In the genomic region with DNA sequence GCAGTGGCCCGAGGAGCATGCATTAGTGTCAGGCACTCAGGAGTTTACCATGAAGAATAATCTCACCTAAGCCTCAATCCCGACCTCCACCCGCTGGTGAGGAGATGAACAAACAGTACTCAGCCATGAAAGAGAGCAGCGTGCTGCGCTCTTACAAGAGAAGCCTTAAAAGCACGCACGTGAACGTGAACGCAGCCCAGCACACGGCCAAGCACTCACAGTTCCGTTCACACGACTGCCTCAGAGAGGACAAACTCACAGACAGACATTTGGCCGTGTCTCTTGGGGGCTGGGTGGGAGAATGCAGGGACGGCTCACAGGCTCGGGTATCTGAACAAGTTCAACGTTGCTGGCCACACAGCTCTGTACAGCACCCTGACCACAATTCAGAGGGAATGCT, we compare ENCODE assay signal across 10 mouse cellular contexts. TPM values are rescaled to one million over a fixed set of nuclear protein-coding genes. Genes with fewer than 3 reads are reported as not detected.
DNase-seq lines count a peak whose midpoint lies in the region; ATAC-seq lines count a peak whose summit lies in the region.
"Had no signal": no experiment of that assay in that cellular context is flagged by ENCODE, and none has a peak within 500 bp of the region (broad histone marks: within the 10 kb centered on the region; RNA-seq: fewer than 3 reads in every experiment).

No protein-coding gene starts in this region.

- H3K9ac ChIP-seq in kidney, embryonic 15.5 days, result peak overlapping the region; percentile 11; the same call in 1 of the 2 replicates
- H3K9ac ChIP-seq in forebrain, embryonic 12.5 days, result peak overlapping the region; percentile 17; the same call in 1 of the 2 replicates
- peak overlapping the region; percentile 93 for H3K9ac ChIP-seq in hindbrain, embryonic 13.5 days
- peak overlapping the region; percentile 9; the same call in 1 of the 2 replicates for H3K9ac ChIP-seq in midbrain, embryonic 15.5 days

- no peaks in the 10 kb centered on the region for H3K9me3 ChIP-seq in kidney, embryonic 15.5 days (replicated peaks)
- H3K9me3 ChIP-seq in forebrain, embryonic 12.5 days, result no peaks in the 10 kb centered on the region
- H3K9me3 ChIP-seq in hindbrain, embryonic 13.5 days, result no peaks in the 10 kb centered on the region
- no peaks in the 10 kb centered on the region for H3K9me3 ChIP-seq in midbrain, embryonic 15.5 days

- H3K4me2 ChIP-seq in kidney, embryonic 15.5 days, result peak overlapping the region; percentile 23
- peak overlapping the region; percentile 99 for H3K4me2 ChIP-seq in forebrain, embryonic 12.5 days
- peak overlapping the region; percentile 98 for H3K4me2 ChIP-seq in hindbrain, embryonic 13.5 days
- H3K4me2 ChIP-seq in midbrain, embryonic 15.5 days, result peak overlapping the region; percentile 91

- H3K4me3 ChIP-seq in kidney, embryonic 15.5 days (replicated peaks), result no peak overlapping the region
- H3K4me3 ChIP-seq in forebrain, embryonic 12.5 days (replicated peaks), result no peak overlapping the region
- peak overlapping the region; percentile 93 for H3K4me3 ChIP-seq in hindbrain, embryonic 13.5 days
- H3K4me3 ChIP-seq in midbrain, embryonic 15.5 days, result peak overlapping the region; percentile 84

- peaks cover 75% of the 10 kb centered on the region for H3K4me1 ChIP-seq in kidney, embryonic 15.5 days
- H3K4me1 ChIP-seq in forebrain, embryonic 12.5 days, result peaks cover 65% of the 10 kb centered on the region
- peaks cover 81% of the 10 kb centered on the region for H3K4me1 ChIP-seq in hindbrain, embryonic 13.5 days (replicated peaks)
- peaks cover 77% of the 10 kb centered on the region for H3K4me1 ChIP-seq in midbrain, embryonic 15.5 days

- no peaks in the 10 kb centered on the region for H3K27me3 ChIP-seq in kidney, embryonic 15.5 days
- no peaks in the 10 kb centered on the region for H3K27me3 ChIP-seq in forebrain, embryonic 12.5 days
- no peaks in the 10 kb centered on the region for H3K27me3 ChIP-seq in hindbrain, embryonic 13.5 days
- H3K27me3 ChIP-seq in midbrain, embryonic 15.5 days (replicated peaks), result no peaks in the 10 kb centered on the region

- no peak for DNase-seq in kidney, adult 11 months
- no peak for DNase-seq in spleen, postnatal 14 days (ENCODE audit: low spot score in 2 of 2)
- DNase-seq in lung, postnatal 25 days (ENCODE audit: low spot score), result no peak
- DNase-seq in thymus, postnatal 4 days, result no peak
- DNase-seq: gastrocnemius, postnatal 14 days; lung, postnatal 10 days had no signal

- ATAC-seq in kidney, embryonic 15.5 days (replicated peaks; ENCODE audit: low FRiP score), result no peak
- ATAC-seq in forebrain, embryonic 12.5 days (ENCODE audit: low FRiP score), result no peak
- ATAC-seq in hindbrain, embryonic 13.5 days (ENCODE audit: low FRiP score), result no peak
- no peak for ATAC-seq in midbrain, embryonic 15.5 days (replicated peaks)

- H3K27ac ChIP-seq in kidney, embryonic 15.5 days, result peak overlapping the region; percentile 57
- H3K27ac ChIP-seq in forebrain, embryonic 12.5 days, result no peak overlapping the region
- H3K27ac ChIP-seq in hindbrain, embryonic 13.5 days, result 0 out of 2 replicates have a peak overlapping the region, but pooled peaks have one; percentile 23
- no peak overlapping the region for H3K27ac ChIP-seq in midbrain, embryonic 15.5 days

- 49% methylated on average over 16 of the region's 16 CpGs for WGBS in kidney, embryonic 15.5 days
- 77% methylated on average over 16 of the region's 16 CpGs for whole genome bisulfite sequencing in forebrain, embryonic 12.5 days
- 64% methylated on average over 16 of the region's 16 CpGs for WGBS in hindbrain, embryonic 13.5 days
- 51% methylated on average over 16 of the region's 16 CpGs for WGBS in midbrain, embryonic 15.5 days

- H3K36me3 ChIP-seq in kidney, embryonic 15.5 days, result no peaks in the 10 kb centered on the region
- H3K36me3 ChIP-seq in forebrain, embryonic 12.5 days (replicated peaks), result 0 out of 2 replicates have a peak, but pooled peaks cover 9% of the 10 kb centered on the region
- H3K36me3 ChIP-seq in hindbrain, embryonic 13.5 days, result no peaks in the 10 kb centered on the region
- H3K36me3 ChIP-seq in midbrain, embryonic 15.5 days (replicated peaks), result no peaks in the 10 kb centered on the region

RNA-seq across cellular contexts. Expression of a gene that starts 4.2 kb away (rescaled TPM):
- 16.3 and 17.2 TPM in 2 replicates for polyA plus RNA-seq in kidney, embryonic 15.5 days (2015; fragmentation: Nextera tagmentation; extraction: Ambion mirVana)
- 28.3 and 30.5 TPM in 2 replicates for polyA plus RNA-seq in forebrain, embryonic 12.5 days (2016; fragmentation: Nextera tagmentation; extraction: Ambion mirVana)
- 27.5 and 28.3 TPM in 2 replicates for polyA plus RNA-seq in hindbrain, embryonic 13.5 days (2015; fragmentation: Nextera tagmentation; extraction: Ambion mirVana)
- polyA plus RNA-seq in midbrain, embryonic 15.5 days (2015; fragmentation: Nextera tagmentation; extraction: Ambion mirVana), result 25.4 and 28.0 TPM in 2 replicates

RNA-seq across cellular contexts. Expression of a gene that starts 58.3 kb away (rescaled TPM):
- polyA plus RNA-seq in kidney, embryonic 15.5 days (2015; fragmentation: Nextera tagmentation; extraction: Ambion mirVana), result 183 and 189 TPM in 2 replicates
- polyA plus RNA-seq in forebrain, embryonic 12.5 days (2016; fragmentation: Nextera tagmentation; extraction: Ambion mirVana), result 248 and 250 TPM in 2 replicates
- 372 and 374 TPM in 2 replicates for polyA plus RNA-seq in hindbrain, embryonic 13.5 days (2015; fragmentation: Nextera tagmentation; extraction: Ambion mirVana)
- 372 and 386 TPM in 2 replicates for polyA plus RNA-seq in midbrain, embryonic 15.5 days (2015; fragmentation: Nextera tagmentation; extraction: Ambion mirVana)

Comparison
In these comparisons a context has a peak if more than half of its experiments do, and no peak if none do; other contexts are left out.
1. H3K27ac ChIP-seq: peak in kidney, embryonic 15.5 days (single experiment) and hindbrain, embryonic 13.5 days (single experiment); none in forebrain, embryonic 12.5 days (single experiment) and midbrain, embryonic 15.5 days (single experiment).
2. H3K4me2 ChIP-seq: peak in every context shown above with its lines; median percentile 99 in forebrain, embryonic 12.5 days; 98 in hindbrain, embryonic 13.5 days; 91 in midbrain, embryonic 15.5 days; 23 in kidney, embryonic 15.5 days.
3. H3K4me3 ChIP-seq: peak in hindbrain, embryonic 13.5 days (single experiment) and midbrain, embryonic 15.5 days (single experiment); none in kidney, embryonic 15.5 days (single experiment) and forebrain, embryonic 12.5 days (single experiment).
4. H3K9ac ChIP-seq: peak in every context shown above with its lines; median percentile 93 in hindbrain, embryonic 13.5 days; 17 in forebrain, embryonic 12.5 days; 11 in kidney, embryonic 15.5 days; 9 in midbrain, embryonic 15.5 days.